Mouse (Mus musculus): Measurements from ENCODE around the gene Dlg5. TPM values are rescaled to one million over a fixed set of nuclear protein-coding genes. Genes with fewer than 3 reads are reported as not detected.

Gene Dlg5
- polyA plus RNA-seq, 1 experiment from 2014 or later, result 0.34 TPM

DNA sequence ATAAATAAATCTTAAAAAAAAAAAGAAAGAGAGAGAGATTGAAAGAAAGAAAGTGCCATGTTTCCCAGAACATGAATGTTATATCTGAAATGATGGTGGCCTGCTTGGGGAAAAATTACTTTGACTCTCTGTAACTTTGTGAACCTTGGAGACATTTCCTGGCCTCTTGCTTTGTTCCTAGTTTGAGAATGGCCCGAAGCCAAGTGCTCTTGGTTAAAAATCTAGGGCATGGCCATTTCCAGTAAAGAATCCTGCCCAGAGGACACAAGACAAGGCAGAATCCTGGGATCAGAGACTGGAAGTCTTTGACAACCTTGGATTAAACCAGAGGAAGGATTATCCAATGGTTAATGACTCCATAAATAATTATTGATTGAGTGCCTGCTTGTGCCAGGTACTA is 5.6 kb upstream of the Dlg5 start:
- WGBS (ENCODE audit: missing documents), result 87% methylated on average over 1 of the region's 1 CpGs
- H3K27ac ChIP-seq, result no peak overlapping the region
- H3K4me3 ChIP-seq (ENCODE audit: inconsistent target), result no peak overlapping the region
- no peaks in the 10 kb centered on the region for H3K36me3 ChIP-seq (ENCODE audit: inconsistent target)
- no peaks in the 10 kb centered on the region for H3K79me2 ChIP-seq (ENCODE audit: inconsistent target)

DNA sequence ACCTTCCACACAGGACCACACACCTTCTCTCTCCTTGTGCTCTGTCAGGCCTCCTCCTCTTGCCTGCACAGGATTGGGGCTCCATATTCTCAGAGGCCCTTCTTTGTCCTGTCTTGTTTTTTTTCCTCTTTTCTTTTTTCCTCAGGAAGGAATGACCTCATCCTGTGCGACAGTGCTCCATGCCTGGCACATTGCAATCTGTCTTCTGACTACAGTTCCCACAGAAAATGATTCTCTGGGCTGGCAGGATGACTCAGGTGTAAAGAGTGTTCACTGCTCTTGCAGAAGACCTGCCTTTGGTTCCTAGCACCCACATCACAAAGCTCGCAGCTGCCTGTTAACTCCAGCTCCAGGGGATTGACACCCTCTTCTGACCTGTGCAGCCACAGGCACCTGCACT is 4.2 kb upstream of the Dlg5 start:
- H3K4me3 ChIP-seq (ENCODE audit: inconsistent target), result no peak overlapping the region
- 47% methylated on average over 2 of the region's 2 CpGs for WGBS (ENCODE audit: missing documents)
- no peaks in the 10 kb centered on the region for H3K36me3 ChIP-seq (ENCODE audit: inconsistent target)
- no peak overlapping the region for H3K27ac ChIP-seq
- H3K79me2 ChIP-seq (ENCODE audit: inconsistent target), result no peaks in the 10 kb centered on the region

DNA sequence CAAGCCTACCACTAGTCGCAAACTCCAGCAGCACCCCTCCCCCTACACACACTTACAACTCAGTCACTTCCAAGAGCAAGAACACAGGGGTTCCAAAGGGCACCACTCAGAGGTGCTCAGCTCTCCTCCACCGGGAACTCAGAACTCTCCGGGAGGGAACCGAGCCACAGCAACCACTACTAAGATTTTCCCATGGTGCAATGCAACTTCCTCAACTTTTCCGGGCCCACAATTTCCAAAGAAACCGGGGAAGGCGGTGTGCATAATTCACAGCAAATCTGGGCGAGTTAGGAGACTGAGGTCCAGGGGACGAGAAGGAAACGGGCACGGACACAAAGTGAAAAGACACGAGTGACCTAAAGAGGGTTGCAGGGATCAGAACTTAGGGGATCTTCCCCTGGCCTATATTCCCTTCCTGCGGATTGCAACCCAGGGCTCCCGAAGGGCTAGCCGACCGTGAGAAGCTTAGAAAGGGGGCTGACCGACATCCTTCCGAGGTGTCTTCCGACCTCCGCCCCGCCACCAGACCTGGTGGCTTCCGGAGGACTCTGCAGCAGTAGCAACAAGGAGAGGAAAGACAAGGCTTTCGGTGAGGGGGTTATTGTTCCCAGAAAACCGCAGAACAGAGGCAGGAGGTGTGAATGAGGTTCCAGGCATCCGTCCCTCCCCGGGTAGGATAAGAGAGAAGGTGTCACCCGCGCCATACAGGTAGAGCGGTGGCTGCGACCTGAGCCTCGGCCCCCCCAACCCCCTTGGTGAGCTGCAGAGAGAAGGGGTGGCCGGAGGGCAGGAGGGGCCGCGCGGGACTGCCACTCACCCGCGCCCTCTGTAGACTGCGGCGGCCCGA is 1.2 kb downstream of the Dlg5 start:
- WGBS (ENCODE audit: missing documents), result 1% methylated on average over 39 of the region's 40 CpGs
- Histone ChIP-seq H3K27ac (no peak overlapping the region), H3K4me3 (ENCODE audit: inconsistent target) (no peak overlapping the region), H3K79me2 (ENCODE audit: inconsistent target) (no peaks in the 10 kb centered on the region), H3K36me3 (ENCODE audit: inconsistent target) (no peaks in the 10 kb centered on the region)

DNA sequence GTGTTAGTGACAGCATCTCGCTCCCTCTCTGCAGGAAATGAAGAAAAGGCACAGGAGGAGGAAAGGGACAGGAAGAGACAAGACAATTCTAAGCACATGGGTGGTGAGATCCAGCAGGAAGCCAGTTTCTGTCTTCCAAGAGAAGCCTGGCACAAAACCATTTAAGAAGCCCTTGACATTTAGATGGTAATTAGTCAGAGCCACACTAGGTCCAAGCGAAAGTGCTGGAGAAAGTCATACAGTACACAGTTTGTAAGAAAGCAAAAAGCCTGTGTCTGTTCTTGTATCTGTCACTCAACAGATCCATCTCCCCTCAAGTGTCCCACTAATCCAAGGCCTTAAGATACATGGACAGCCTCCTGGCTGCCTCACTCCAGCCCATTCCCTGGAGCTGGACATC is 3.7 kb downstream of the Dlg5 start:
- Histone ChIP-seq H3K27ac (no peak overlapping the region), H3K36me3 (ENCODE audit: inconsistent target) (no peaks in the 10 kb centered on the region), H3K4me3 (ENCODE audit: inconsistent target) (no peak overlapping the region), H3K79me2 (ENCODE audit: inconsistent target) (no peaks in the 10 kb centered on the region)
- 82% methylated on average over 2 of the region's 2 CpGs for WGBS (ENCODE audit: missing documents)

DNA sequence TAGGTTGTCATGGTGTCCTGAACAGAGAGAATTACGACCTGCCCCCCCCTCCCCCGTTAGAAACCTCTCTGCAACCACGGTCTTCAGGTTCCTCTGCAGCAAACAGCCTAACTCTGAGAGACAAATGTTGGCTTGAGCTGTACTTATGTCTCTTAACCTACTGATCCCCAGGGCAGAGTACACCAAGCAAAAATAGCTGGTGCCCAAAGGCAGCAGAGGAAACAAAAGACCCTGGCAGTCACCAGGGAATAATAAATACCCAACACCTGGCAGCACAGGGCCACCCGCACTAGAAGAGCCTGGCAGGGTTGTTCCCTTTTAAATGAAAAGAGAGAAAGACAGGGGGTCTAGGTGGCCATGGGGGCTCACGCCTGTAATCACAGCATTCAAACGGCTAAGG is 4.9 kb downstream of the Dlg5 start:
- Histone ChIP-seq H3K27ac (no peak overlapping the region), H3K79me2 (ENCODE audit: inconsistent target) (no peaks in the 10 kb centered on the region), H3K36me3 (ENCODE audit: inconsistent target) (no peaks in the 10 kb centered on the region), H3K4me3 (ENCODE audit: inconsistent target) (no peak overlapping the region)
- WGBS (ENCODE audit: missing documents), result 59% methylated on average over 5 of the region's 6 CpGs

DNA sequence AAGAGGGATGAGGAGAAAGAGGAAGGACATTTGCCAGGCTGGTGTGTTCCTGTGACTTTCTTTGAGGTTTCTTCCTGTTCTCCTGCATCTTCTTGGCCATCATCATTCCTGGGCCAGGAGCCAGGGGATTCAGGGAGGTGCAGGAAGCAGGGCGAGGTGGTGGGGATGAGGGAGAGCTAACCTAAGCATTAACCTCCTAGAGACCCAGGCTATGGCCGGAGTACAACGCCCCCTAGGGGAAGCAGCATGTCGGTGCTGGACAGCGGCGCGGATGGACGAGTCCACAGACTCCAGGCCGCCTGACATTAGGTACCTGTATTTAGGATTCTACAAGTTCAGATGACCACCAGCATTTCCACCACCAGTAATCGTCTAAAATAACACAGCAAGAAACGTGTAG is 6.1 kb downstream of the Dlg5 start:
- Histone ChIP-seq H3K79me2 (ENCODE audit: inconsistent target) (no peaks in the 10 kb centered on the region), H3K27ac (no peak overlapping the region), H3K36me3 (ENCODE audit: inconsistent target) (no peaks in the 10 kb centered on the region), H3K4me3 (ENCODE audit: inconsistent target) (no peak overlapping the region)
- WGBS (ENCODE audit: missing documents), result 88% methylated on average over 11 of the region's 11 CpGs

DNA sequence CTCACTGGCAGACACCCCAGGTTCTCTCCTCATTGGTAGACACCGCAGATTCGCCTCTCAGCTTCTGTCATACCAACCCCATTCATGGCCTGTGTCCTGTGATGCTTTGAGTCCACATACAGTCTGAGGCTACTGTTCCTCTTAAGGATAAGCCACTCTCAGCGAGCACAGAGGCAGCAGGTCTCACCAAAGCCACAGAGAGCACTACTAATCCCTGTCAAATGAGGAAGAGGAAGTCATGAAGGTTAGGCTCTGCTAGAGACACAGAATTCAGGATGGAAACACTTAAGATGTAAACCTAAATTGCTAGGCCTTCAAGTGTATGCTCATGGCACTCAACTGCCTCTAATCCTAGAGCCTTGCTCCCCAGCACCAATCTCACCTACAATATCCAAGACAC is 9.8 kb downstream of the Dlg5 start:
- 53% methylated on average over 3 of the region's 3 CpGs for WGBS (ENCODE audit: missing documents)
- no peaks in the 10 kb centered on the region for H3K36me3 ChIP-seq (ENCODE audit: inconsistent target)
- no peak overlapping the region for H3K27ac ChIP-seq
- no peaks in the 10 kb centered on the region for H3K79me2 ChIP-seq (ENCODE audit: inconsistent target)
- no peak overlapping the region for H3K4me3 ChIP-seq (ENCODE audit: inconsistent target)

DNA sequence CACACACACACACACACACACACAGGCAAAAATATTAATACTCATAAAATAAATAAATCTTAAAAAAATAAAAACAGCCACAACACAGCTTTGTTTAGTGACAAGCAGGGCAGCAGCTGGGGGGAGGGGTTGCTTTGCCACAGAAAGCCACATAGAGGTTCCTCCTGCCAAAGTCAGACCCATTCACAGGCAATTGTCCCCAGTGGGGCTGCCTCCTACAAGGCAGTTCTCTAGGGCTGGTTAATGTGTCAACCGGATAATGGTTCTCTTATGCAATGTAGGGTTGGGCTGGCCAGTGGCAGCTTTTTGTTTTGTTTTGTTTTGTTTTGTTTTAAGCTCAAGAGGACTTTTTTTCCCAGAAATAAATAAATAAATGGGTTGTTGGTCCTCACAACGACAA is 11.3 kb downstream of the Dlg5 start:
- Histone ChIP-seq H3K79me2 (ENCODE audit: inconsistent target) (no peaks in the 10 kb centered on the region), H3K27ac (no peak overlapping the region), H3K36me3 (ENCODE audit: inconsistent target) (no peaks in the 10 kb centered on the region), H3K4me3 (ENCODE audit: inconsistent target) (no peak overlapping the region)
- 61% methylated on average over 2 of the region's 2 CpGs for WGBS (ENCODE audit: missing documents)

DNA sequence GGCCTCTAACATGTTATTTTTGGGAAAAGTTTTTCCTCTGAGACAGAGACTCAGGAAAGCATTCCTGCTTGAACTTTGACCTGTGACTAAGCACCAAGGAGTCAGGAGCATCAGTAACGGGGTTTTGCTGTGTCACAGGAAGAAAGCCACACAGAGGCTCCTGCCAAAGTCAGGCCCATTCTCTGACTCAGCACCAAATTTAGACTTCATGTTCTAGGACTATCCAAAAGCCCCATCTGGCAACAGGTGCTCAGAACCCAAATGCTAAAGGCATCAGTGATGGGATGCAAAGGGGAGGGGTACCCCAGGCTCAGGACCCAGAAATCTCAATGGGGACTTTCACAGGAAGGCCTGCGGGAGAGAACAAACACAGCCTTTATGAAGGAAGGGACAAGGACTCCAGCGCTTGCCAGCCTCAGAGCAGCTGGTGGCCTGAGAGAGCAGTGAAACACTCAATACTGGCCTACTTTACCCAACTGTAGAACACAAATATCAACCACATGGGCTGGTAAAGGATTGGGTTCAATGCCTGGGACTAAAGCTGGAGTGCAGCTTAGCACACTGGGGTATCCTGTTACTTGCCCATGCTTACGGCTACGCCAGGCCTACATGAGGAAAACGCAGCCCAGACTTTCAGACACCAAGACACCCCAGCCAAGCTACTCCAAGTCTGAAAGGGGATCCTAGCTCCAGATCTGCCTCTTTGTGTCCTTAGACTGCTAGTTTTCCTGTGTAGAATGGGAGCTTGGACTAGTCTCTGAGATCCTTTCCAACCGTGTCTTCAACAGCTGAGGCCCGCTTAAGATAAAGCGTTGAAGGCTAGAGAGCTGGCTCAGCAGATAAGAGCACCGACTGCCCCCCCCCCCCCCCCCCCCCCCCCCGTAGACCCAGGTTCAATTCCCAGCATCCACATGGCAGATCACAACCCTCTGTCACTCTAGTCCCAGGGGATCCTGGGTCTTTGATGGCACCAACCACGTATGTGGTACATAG is 12.8 kb downstream of the Dlg5 start:
- Histone ChIP-seq H3K4me3 (ENCODE audit: inconsistent target) (no peak overlapping the region), H3K79me2 (ENCODE audit: inconsistent target) (no peaks in the 10 kb centered on the region), H3K36me3 (ENCODE audit: inconsistent target) (no peaks in the 10 kb centered on the region), H3K27ac (no peak overlapping the region)
- WGBS (ENCODE audit: missing documents), result 86% methylated on average over 7 of the region's 12 CpGs

DNA sequence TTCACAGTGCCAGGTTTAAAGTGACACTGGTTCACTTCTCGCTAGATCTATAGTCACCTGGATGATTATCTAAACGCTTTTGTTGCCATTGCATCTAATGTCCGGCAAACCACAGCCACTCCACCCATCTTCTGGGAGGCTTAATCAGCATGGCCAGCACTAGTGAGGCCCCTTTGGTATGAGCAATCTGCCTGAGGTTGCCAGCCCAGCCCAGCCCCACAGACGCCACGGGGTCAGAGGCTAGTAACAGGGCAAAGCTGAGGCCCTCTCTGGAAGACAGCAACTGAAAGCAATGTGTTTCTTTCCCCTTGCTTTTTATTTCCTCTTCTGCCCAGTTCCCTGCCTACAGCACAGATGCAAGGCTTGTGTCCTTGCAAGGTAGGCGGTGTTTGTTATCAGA is 17.2 kb downstream of the Dlg5 start:
- no peak overlapping the region for H3K4me3 ChIP-seq (ENCODE audit: inconsistent target)
- 83% methylated on average over 6 of the region's 6 CpGs for WGBS (ENCODE audit: missing documents)
- H3K36me3 ChIP-seq (ENCODE audit: inconsistent target), result no peaks in the 10 kb centered on the region
- H3K79me2 ChIP-seq (ENCODE audit: inconsistent target), result no peaks in the 10 kb centered on the region
- no peak overlapping the region for H3K27ac ChIP-seq

DNA sequence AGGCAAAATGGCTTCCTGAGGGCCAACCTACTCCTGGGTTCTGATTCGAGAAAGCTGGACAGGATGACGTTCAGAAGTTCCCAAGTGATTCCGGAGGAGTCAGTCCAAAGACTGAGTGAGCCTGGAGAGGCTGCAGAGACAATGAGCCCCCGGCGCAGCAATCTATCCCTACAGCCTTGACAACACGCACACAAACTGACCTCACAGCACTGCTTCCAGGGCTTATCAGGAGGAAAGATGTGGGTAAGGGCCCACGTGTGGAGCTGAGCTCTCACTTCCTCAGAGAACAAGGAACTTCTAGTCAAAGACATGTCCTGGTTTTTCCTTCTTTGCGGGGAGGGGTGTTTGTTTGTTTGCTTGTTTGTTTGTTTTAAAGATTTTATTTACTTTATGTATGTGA is 18.7 kb downstream of the Dlg5 start:
- H3K79me2 ChIP-seq (ENCODE audit: inconsistent target), result no peaks in the 10 kb centered on the region
- 37% methylated on average over 8 of the region's 8 CpGs for WGBS (ENCODE audit: missing documents)

DNA sequence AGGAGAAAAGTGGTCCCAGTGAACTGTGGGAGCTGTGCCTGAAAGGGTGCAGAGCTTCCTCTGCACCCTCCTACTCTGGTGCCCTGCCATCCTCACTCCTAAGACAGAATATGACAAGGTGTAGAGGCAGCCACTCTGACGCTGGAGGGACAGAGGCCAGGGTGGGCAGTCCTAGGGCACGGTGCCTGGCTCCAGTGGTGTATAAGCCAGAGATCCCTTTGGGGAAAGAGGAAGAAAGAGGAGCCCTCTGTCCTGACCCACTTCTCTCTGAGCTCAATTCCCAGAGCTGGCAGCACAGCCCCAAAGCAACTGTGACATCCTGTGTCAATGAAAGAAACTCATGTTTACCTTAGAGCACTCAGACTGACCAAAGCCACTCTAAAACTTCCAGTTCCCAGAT is 19.4 kb downstream of the Dlg5 start:
- WGBS (ENCODE audit: missing documents), result 90% methylated on average over 2 of the region's 2 CpGs
- Histone ChIP-seq H3K36me3 (ENCODE audit: inconsistent target) (no peaks in the 10 kb centered on the region), H3K79me2 (ENCODE audit: inconsistent target) (no peaks in the 10 kb centered on the region), H3K27ac (no peak overlapping the region), H3K4me3 (ENCODE audit: inconsistent target) (no peak overlapping the region)

More for the DNA sequence above, 18.7 kb downstream of the Dlg5 start:
- H3K36me3 ChIP-seq (ENCODE audit: inconsistent target), result no peaks in the 10 kb centered on the region
- H3K27ac ChIP-seq, result no peak overlapping the region
- H3K4me3 ChIP-seq (ENCODE audit: inconsistent target), result no peak overlapping the region

DNA sequence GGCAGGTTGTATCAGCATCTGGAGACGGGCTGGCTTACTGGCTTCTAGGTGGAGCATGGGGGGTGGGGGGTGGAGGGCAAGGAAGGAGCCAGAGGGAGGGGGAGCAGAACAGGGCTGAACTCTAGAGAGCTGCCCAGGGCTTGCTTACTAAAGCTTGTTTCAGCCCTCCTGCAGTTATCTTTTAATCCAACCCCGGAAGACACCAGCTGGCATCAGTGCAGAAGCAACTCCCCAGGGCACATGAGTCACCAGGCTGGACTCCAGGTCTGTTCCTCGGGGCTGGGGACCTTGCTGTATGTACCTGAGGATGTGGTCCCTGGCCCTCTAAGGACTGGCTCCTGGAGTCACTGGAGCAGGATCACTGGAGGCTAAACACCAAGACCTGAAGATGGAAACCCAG is 23.0 kb downstream of the Dlg5 start:
- Histone ChIP-seq H3K79me2 (ENCODE audit: inconsistent target) (no peaks in the 10 kb centered on the region), H3K4me3 (ENCODE audit: inconsistent target) (no peak overlapping the region)
- WGBS (ENCODE audit: missing documents), result 64% methylated on average over 3 of the region's 3 CpGs

DNA sequence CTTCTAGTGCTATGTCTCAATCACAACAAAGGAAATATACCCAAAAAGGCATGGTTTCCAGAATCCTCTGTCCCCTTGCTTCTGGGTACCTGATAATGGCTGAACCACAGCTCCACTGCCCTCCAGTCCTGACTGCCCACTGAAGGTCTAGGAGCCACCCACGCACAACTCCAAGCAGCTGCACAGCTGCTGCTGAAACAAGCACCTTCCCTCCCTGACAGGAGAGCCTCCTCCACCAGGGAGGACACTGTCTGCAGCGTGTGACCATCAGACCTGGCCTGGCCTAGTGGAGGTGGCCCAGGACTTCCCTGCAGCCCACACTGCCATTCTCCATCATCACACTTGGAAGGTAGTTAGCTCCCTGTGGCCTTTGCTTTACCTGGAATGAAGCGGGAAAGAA is 23.4 kb downstream of the Dlg5 start:
- Histone ChIP-seq H3K36me3 (ENCODE audit: inconsistent target) (no peaks in the 10 kb centered on the region), H3K79me2 (ENCODE audit: inconsistent target) (no peaks in the 10 kb centered on the region), H3K27ac (no peak overlapping the region), H3K4me3 (ENCODE audit: inconsistent target) (no peak overlapping the region)
- 87% methylated on average over 3 of the region's 3 CpGs for WGBS (ENCODE audit: missing documents)

More for the DNA sequence above, 23.0 kb downstream of the Dlg5 start:
- H3K36me3 ChIP-seq (ENCODE audit: inconsistent target), result no peaks in the 10 kb centered on the region
- no peak overlapping the region for H3K27ac ChIP-seq

DNA sequence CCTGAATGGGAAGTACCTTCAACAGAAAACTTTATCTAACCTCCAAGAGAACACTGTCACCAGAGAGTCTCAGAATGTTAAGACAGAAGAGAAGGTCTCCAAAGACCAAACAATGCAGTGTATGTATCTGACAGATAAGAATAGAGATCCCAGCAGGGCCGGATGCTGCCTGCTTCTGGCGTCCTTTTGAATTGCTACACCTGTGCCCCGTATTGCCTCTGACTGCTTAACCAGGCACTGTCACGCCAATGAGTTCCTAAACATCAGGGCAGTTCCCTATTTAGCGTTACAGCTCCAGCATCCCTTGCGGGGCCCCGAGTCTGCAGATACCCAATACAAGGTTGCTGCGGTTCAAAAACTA is 28.4 kb downstream of the Dlg5 start:
- whole genome bisulfite sequencing (ENCODE audit: missing documents), result 32% methylated on average over 8 of the region's 8 CpGs
- H3K79me2 ChIP-seq (ENCODE audit: inconsistent target), result no peaks in the 10 kb centered on the region
- no peaks in the 10 kb centered on the region for H3K36me3 ChIP-seq (ENCODE audit: inconsistent target)
- no peak overlapping the region for H3K4me3 ChIP-seq (ENCODE audit: inconsistent target)
- no peak overlapping the region for H3K27ac ChIP-seq
